Mouse (Mus musculus): ENCODE data around the gene Dyrk3.
A peak's percentile ranks its signal among the peaks of the same experiment; 100 is the strongest.

The Dyrk3 gene

GRCm38 (mm10) chr1:131110525-131111106 is 27.5 kb downstream of the Dyrk3 start:
- DNase-seq, result no peak

DNA sequence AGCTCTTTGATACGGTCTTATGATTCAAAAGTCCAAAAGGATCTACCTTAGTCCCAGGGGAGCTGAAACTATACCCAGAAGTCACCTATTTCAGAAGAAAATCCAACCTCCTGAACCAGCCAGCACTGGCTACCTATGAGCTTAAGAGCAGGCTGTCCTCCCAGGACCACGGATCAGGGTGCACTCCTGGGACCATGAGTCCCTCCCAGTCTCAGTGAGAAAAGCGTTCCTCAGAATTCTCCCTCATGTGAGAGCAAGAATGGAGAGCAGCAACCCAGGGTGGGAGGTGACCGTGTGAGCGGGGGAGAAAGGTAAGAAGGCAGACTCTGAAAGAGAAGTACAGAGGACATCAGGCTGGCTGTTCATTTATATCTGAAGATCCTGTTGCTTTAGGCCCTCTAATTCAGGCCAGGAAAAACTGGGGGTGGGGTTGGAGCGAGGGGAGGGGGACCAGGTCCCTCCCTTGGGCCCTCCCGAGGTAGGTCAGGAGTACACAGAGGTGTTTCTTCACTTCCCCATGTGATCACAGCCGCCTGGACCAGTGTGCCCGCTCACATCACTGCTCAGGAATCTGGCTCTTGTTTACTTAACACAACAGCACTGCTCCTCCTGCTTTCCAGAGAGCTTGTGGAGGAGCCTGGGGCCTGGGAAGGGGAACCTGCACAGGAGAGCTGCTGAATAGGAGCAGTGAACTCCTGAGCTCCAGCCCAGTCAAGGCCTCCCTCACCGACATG is 30.4 kb downstream of the Dyrk3 start:
- no peak for DNase-seq

DNA sequence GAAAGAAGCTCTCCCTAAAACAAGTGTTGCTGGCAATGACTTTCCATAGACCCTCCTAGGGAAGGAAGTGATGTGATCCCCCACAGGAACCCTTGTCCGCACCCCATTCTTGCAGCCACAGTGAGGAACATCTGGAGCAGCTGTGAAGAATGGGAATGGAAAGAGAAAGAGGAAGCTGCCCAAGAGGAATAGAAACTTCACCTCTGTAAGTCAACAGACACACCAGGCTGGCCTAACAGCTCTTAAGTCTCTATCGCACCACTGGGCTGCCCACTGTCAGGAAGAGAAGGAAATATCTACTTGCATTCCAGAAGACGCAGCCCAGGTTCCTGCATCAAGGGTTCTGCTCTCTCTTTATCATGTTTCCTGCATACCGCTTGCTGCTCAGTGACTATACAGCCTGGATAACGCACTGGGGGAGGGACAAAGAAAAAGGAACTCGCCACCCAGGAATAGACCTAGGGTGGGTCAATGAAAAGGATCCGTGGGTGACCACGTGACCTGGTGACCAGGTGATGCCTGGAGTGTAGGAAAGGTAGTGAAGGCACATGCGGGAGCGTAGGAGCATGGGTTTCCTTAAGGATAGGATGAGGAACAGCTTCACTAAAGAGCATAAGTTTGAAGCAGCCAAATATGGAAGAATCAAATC is 34.2 kb downstream of the Dyrk3 start:
- no peak for DNase-seq

DNA sequence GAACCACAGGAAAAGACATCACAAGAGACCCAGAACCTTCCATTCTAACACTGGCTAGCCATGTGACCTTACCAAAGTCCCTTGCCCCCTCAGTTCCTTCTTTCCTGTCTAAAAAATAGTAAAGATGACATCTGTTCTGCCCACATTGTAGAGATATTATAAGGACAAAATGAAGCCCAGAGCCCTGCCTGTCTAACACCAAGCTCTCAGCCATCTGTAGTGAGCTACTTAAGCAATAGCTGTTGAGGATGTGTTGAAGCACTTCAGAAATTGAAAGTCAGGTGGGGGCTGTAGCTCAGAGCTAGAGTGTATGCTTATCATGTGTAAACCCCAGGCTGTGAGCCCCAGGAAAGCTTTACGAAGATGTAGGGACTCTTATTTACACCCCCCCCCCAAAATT is 37.3 kb downstream of the Dyrk3 start:
- DNase-seq, result no peak

- DNase-seq, result peak; percentile 92
These were observed 40.4 kb downstream of the Dyrk3 start, which contains the start of gene Mapkapk2 for GRCm38 (mm10) chr1:131097700-131098094. TSS of gene Mapkapk2 (minus strand) at chr1:131097826.

GRCm38 (mm10) chr1:131096803-131097699 is 41.1 kb downstream of the Dyrk3 start:
- DNase-seq, result peak; percentile 37

- no peak for DNase-seq
These were observed 41.9 kb downstream of the Dyrk3 start for GRCm38 (mm10) chr1:131096132-131096695.

GRCm38 (mm10) chr1:131095574-131095973 is 42.6 kb downstream of the Dyrk3 start:
- DNase-seq, result no peak

DNA sequence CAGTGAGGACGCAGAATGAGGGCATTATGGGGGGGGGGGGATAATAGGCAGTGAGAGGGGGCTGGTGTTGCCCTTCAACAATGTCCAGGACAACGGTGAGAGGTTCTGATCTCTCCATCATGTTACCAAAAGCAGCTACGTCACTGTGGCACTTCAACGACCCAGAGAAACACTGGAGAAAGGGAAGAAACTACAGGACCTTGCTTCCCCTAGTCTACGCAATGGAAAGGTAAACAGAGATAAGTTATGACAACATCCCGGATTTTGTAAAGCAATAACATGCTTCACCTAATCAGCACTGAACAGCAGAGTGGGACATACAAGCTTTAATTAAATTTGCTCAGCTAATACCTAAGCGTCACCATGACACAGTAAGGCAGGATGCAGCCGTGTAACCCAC is 44.3 kb downstream of the Dyrk3 start:
- no peak for DNase-seq

GRCm38 (mm10) chr1:131092846-131093245 is 45.3 kb downstream of the Dyrk3 start:
- DNase-seq, result no peak

DNA sequence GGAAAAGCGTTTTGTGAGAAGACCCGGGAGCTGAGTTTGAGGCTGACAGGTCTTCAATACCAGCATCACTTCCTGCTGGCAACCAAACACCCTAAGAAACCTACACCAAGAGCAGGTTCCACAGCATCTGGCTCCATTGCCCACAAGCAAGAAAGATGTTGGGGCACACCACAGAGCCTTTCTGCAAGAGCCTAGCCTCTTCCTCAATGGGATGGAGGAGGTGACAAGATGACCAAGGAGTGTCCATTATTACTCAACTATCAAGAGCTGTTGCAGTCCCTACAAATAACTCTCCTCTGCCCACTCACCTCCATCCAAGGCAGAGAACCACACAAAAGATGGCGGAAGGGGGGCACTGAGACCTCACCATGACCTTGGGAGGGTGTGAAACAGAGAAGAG is 46.0 kb downstream of the Dyrk3 start:
- DNase-seq, result no peak

- no peak for DNase-seq
These were observed 46.7 kb downstream of the Dyrk3 start for GRCm38 (mm10) chr1:131091481-131091880.

DNA sequence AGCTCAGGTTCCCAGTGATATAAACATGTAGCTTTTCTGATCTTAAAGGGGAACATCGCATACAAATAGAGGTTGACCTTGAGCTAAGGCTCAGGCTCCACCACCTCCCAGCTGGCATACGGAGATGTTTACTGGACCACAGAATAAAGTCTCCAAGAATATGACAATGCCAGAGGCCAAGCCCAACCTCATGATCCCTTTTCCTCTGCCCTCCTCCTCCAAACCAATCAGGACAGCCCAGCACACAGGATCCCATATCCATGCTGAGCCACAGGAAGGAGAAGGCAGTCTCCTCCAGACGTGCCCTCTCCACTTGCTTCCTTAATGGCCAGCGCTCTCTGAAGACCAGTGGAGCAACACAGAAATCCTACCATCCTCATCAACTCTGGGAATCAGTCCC is 47.3 kb downstream of the Dyrk3 start:
- DNase-seq, result no peak

- DNase-seq, result no peak
These were observed 47.9 kb downstream of the Dyrk3 start for GRCm38 (mm10) chr1:131090261-131090660.

DNA sequence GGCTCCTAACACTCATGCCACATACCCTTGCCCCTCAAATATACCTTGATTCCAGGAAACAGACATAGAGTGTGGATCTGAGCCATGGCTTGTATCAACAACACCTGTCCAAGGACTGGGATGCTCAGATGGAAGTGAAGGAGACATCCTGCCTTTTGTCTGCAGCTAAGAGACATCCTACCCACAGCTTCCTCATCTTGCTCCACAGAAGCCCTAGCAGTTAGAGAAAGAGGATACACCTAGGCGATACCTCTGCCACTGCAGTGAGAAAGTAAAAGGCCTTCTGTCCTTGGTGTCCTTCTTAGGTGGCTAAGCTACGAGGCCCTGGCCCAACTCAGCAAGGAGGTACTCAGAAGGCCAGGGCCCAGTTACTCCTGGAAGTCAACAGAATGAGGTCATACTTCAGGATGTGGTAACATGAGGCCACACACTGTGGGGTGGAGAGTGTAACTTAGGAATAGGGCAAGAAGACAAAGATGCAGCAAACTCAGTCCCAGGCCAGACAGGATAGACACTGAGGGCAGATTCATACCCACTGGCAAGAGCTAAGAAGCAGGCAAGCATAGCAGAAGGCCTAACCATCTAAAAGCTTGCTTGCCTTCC is 48.5 kb downstream of the Dyrk3 start:
- DNase-seq, result no peak

DNA sequence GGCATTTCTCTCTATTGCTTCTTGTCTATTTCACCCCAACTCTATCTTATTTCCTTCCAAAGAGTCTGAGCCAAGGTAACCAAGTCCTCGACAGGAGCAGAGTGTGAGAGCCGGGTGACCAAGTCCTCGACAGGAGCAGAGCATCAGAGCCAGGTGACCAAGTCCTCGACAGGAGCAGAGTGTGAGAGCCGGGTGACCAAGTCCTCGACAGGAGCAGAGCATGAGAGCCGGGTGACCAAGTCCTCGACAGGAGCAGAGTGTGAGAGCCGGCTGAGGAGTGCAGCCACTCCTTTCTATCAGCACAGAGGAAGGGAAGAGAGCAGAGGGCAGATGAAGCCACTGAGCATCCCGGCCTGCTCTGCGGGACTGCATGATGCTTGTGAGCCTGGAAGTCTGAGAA is 49.6 kb downstream of the Dyrk3 start:
- DNase-seq, result no peak

- DNase-seq, result no peak
These were observed 51.2 kb downstream of the Dyrk3 start for GRCm38 (mm10) chr1:131086907-131087306.

DNA sequence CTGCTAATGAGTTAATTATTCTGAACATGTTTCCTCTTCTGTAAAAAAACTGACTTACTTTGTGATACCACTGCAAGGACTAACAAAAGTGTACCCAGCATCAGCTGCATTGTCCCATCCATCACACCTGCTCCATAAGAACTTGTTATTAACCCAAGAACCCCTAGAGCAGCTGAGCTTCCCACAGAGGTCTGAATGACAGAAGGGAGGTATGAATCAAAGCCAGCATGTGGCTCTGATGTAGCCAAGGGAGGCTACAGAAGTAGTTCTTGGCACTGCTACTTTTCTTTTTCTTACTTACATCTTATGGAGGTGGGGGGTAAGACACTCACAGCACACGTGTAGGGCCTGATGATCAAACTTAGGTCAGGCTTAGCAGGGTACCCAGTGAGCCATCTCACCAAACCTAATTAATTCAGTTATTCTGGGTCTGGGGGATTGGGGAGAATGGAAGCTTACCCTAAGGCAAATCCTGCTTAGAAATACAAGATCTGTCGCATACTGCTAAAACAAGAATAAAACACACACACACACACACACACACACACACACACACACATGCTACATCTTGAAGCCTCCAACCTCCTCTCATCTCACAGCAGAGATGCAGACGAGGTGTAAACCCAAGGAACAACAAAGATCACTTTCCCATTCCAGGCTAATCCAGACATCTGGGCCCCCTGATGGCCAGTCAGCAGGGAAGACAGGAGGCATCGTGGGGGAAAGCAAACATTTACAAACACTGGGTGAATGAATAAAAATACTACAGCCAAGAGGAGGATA is 52.0 kb downstream of the Dyrk3 start:
- no peak for DNase-seq

DNA sequence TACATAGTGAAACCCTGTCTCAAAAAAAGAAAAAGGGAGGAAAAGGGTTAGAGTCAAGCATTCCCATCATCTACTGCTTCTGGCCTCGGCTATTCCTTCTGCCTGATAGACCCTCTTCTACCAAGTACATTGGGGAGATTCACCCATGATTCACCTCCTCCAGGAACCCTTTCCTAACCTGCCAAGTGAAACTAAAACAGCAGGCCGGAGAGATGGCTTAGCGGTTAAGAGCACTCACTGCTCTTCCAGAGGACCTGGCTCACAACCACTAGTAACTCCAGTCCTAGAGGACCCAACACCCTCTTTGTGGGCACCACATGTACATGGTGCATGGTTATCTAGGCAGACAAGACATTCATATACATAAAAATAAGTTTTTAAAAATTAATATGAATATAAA is 52.9 kb downstream of the Dyrk3 start:
- DNase-seq, result no peak

- DNase-seq, result no peak
These were observed 53.9 kb downstream of the Dyrk3 start for GRCm38 (mm10) chr1:131084289-131084688.

DNA sequence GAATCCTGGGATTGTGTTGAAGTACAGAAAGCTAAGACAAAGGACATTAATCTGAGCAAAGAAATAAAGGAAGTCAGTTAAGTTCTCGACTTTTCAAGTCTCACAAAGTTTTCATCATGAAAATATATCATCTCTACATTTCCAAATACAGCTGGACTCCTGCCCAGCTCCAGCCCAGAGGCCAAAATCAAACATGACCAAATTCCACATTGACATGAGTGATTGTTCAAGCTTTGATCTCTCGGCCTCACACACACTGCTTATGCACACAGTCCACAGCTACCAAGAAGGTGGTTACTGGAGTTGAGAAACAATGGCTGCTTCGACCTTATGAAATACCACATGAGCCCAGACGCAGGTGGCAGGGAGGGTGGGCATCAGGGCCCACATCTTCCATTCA is 54.5 kb downstream of the Dyrk3 start:
- no peak for DNase-seq

DNA sequence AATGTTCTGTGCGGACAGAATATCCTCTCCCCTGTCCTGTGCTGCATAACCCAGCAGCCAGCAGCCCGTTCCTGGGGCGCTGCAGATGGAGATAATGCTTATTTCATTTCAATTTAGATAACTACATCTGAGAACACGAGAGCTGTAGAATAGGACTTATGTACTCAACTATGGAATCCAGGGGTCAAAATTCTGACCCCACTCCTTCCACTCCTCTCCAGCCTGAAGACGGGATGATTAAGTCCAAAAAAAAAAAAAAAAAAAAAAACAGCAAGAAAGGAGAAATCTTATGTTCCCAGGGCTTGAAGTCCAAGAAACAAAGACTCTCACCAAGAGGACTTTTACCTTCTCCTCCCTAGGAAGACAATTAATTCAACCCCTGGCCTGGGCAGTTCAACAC is 55.0 kb downstream of the Dyrk3 start:
- no peak for DNase-seq
